Mouse (Mus musculus) left cerebral cortex, adult 2 months (tissue): ENCODE data around the gene Vsig8. TPM values are rescaled to one million over a fixed set of nuclear protein-coding genes. Genes with fewer than 3 reads are reported as not detected.

Experiments
- DNase-seq, 2 experiments: peaks; one replicate each; pipeline ENCODE4 v3.0.0; 2021 to 2022; ENCODE audit warnings: low spot score in 2 of 2, mixed read lengths in 1 of 2; ENCODE audit errors: extremely low spot score in 1 of 2
- H3K27ac ChIP-seq: fragments of 200-600 bp; 2 replicates; pipeline ENCODE4 v1.8.1; 2022
- H3K4me3 ChIP-seq: fragments of 200-600 bp; 2 replicates; pipeline ENCODE4 v1.8.1; 2022
- CTCF ChIP-seq: fragments of 200-600 bp; IDR thresholded peaks from 2 replicates; pipeline ENCODE4 v1.8.1; 2022; ENCODE audit warnings: antibody characterized with exemption, mild to moderate bottlenecking, moderate library complexity
- intact Hi-C: fragments of 180-260 bp; cut with DNase I; formaldehyde crosslinking; loops from one replicate; pipeline ENCODE4 v1.15.1; 2025
- long read RNA-seq, 2 experiments: library from polyadenylated mRNA; stranded (forward); transcript quantifications; one replicate each; pipeline ENCODE4 v2.0.0; 2021; ENCODE audit warnings: borderline mapping rate in 2 of 2
- total RNA-seq, 2 experiments: library from RNA; stranded (reverse); gene quantifications; 2 replicates each; pipeline ENCODE4 v1.2.3; 2021

The Vsig8 gene
- total RNA-seq: under 1 TPM; 0.23 to 0.26 TPM
- long read RNA-seq, experiment 1, partial matches to known transcripts: 1 of 1 reads
- long read RNA-seq, experiment 1, other reads (novel, unspliced or antisense): 0 of 1 reads
- long read RNA-seq, experiment 2, partial matches to known transcripts: 2 of 2 reads
- long read RNA-seq, experiment 2, other reads (novel, unspliced or antisense): 0 of 2 reads

- intact Hi-C loops: loop anchor here (2.0 kb wide), 1 partner anchor 17 kb away; no protein-coding TSS in a partner anchor
- no peak for TF ChIP-seq CTCF
- DNase-seq: no peak
- Histone ChIP-seq H3K27ac (no peak within 1 kb of the TSS), H3K4me3 (no peak within 1 kb of the TSS)
These were observed at the start of gene Vsig8 for GRCm38 (mm10) chr1:172555638-172556037. Gene Vsig8 (plus strand): TSS chr1:172555938.

- Histone ChIP-seq H3K4me3 (no peak overlapping the region), H3K27ac (no peak overlapping the region)
- intact Hi-C loops: no loop called here
- no peak for DNase-seq
- TF ChIP-seq CTCF: no peak
These were observed 48.7 kb upstream of the Vsig8 start for GRCm38 (mm10) chr1:172507001-172507400.

DNA sequence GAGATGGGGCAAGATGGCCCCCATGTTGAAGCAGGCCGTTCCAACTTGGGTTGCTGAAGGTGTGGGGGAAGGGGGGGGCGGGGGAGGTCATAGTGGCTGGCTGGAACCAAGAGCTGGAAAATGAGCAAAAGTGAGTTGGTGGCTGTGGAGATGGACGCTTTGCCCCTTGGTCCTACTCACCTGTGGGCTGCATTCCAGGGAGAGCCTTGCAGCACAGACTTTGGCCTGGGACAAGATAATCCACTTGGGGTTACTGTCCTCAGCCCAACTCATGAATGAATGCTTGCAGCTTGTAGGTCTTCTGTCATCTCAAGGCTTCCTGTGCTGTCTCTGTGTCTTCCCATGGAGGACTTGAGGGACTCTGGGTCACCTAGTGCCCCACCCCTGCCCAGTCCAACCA is 48.0 kb upstream of the Vsig8 start:
- intact Hi-C loops: no loop called here
- no peak for DNase-seq
- Histone ChIP-seq H3K27ac (no peak overlapping the region), H3K4me3 (no peak overlapping the region)
- TF ChIP-seq CTCF: no peak

DNA sequence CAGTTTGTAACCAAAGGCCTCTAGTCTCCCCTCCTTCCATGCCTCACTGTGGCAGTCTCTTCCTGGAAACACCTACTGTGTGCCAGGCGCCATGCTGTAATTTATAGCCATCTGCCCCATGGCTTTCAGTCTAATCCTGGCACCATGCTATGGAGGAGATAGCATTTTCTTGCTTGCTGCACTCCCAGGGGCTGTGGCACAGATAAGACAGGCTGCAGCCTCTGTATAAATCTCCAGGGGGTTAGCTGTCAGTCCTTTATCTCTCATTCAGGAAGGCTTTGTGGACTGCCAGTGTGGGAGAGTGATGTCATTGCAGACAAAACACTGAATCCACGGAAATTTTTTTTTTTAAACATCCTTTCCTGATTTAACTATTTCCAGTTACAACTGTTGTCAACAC is 47.6 kb upstream of the Vsig8 start:
- TF ChIP-seq CTCF: no peak
- DNase-seq: no peak
- no peak overlapping the region for H3K4me3 ChIP-seq
- intact Hi-C loops: no loop called here
- H3K27ac ChIP-seq: no peak overlapping the region

DNA sequence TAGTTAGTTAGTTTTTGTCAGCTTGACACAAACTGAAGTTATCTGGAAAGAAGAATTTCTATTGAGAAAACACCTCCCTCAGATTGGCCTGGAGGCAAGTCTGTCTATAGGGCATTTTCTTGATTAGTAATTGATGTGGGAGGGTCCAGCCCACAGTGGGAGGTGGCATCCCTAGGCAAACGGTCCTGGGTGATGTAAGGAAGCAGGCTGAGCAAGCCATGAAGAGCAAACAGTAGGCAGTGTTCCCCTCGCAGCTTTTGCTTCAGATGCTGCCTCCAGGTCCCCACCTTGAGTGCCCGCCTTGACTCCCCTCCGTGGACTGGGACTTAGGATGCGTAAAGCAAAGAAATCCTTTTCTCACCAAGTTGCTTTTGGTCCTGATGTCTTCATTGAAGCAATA is 46.5 kb upstream of the Vsig8 start:
- H3K27ac ChIP-seq: no peak overlapping the region
- no peak for TF ChIP-seq CTCF
- H3K4me3 ChIP-seq: no peak overlapping the region
- DNase-seq: no peak
- intact Hi-C loops: no loop called here

DNA sequence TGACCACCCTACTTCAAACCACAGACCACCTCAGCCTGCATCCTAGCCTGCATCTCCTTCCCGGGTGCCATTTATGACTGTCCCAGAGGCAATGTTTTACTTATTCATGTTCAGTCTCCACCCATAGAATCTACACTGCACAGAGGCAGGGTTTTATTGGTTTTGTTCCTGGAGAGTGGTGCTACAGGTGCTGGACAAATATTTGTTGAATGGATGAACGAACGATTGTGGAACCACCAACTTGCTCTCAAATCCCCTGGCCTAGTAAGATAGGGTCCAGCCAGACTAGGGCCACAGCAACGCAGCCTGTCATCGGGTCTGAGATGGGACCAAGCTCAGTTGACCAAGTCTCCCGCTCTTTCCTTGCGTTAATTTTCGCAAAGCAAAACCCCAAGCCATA is 45.8 kb upstream of the Vsig8 start:
- intact Hi-C loops: no loop called here
- Histone ChIP-seq H3K27ac (no peak overlapping the region), H3K4me3 (no peak overlapping the region)
- TF ChIP-seq CTCF: no peak
- no peak for DNase-seq

DNA sequence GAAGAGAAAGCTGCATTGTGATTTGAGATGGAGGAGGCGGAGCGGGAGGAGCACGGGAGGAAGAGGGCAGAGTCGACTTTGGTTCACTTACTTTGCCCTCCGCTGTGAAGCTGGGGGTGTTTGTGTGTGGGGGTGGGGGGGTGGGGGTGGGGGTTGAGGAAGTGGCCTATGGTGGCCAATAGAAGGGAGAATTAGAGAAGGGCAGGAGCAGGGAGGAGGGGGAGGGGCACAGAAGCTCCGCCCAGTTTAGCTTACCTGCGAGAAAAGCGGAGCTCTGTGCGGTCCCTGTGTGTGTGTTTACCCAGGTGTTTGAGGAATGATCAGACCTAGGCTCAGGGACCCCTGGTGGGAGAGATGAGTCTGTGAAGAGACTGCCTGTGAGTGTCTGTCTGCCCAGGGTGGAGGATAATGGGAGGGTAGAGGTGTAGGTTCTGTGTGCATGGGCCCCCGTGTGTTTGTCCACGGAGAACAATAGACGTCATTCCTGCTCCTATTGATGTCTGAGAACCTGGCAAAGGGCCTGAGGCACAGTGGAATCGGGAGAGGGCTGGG is 45.2 kb upstream of the Vsig8 start:
- no peak for DNase-seq
- no peak overlapping the region for H3K27ac ChIP-seq
- no peak for TF ChIP-seq CTCF
- H3K4me3 ChIP-seq: no peak overlapping the region
- intact Hi-C loops: no loop called here

DNA sequence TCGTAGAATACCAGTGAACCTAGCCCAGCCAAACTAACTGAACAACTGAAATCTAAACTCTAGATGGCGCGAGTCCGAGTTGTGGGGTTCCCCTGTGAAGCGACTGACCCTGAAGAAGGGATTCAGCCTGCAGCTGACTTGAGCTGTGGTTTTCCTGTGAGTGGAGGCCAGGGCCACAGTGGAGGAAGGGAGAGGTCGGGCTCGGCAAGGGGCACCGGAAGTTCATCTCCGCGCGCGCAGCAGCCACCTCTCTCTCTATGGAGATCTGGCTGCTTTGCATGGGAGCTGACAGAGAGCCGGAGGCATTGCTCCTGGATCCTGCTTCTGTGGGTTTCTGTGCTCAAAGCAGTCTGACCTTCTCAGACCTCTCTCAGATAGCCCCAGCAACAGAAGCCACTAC is 42.8 kb upstream of the Vsig8 start:
- Histone ChIP-seq H3K27ac (peak overlapping the region; percentile 16; the same call in 1 of the 2 replicates), H3K4me3 (no peak overlapping the region)
- no peak for DNase-seq
- TF ChIP-seq CTCF: peak; percentile 17
- intact Hi-C loops: no loop called here

- DNase-seq: peak in 1 of 2 experiments; percentile 23
- intact Hi-C loops: no loop called here
- TF ChIP-seq CTCF: no peak
- Histone ChIP-seq H3K4me3 (no peak overlapping the region), H3K27ac (peak overlapping the region; percentile 16; the same call in 1 of the 2 replicates)
These were observed 42.1 kb upstream of the Vsig8 start for GRCm38 (mm10) chr1:172513525-172514212.

GRCm38 (mm10) chr1:172514213-172514529 is 41.6 kb upstream of the Vsig8 start:
- no peak for TF ChIP-seq CTCF
- Histone ChIP-seq H3K4me3 (no peak overlapping the region), H3K27ac (no peak overlapping the region; the same call in 1 of the 2 replicates)
- intact Hi-C loops: no loop called here
- no peak for DNase-seq

- TF ChIP-seq CTCF: no peak
- no peak overlapping the region for H3K4me3 ChIP-seq
- intact Hi-C loops: no loop called here
- no peak overlapping the region; the same call in 1 of the 2 replicates for H3K27ac ChIP-seq
- DNase-seq: no peak
These were observed 41.0 kb upstream of the Vsig8 start for GRCm38 (mm10) chr1:172514551-172515268.

- Histone ChIP-seq H3K4me3 (no peak overlapping the region), H3K27ac (no peak overlapping the region)
- DNase-seq: no peak
- TF ChIP-seq CTCF: no peak
- intact Hi-C loops: no loop called here
These were observed 40.3 kb upstream of the Vsig8 start for GRCm38 (mm10) chr1:172515396-172515795.
